9 mouse cellular contexts compared by ENCODE assay signal in genomic region chr9:58281597-58281996, GRCm38 (mm10). TPM values are rescaled to one million over a fixed set of nuclear protein-coding genes. Genes with fewer than 3 reads are reported as not detected.
A peak's percentile ranks its signal among the peaks of the same experiment; 100 is the strongest.
DNase-seq lines count a peak whose midpoint lies in the region; ATAC-seq lines count a peak whose summit lies in the region.
"Had no signal": no experiment of that assay in that cellular context is flagged by ENCODE, and none has a peak within 500 bp of the region (broad histone marks: within the 10 kb centered on the region; RNA-seq: fewer than 3 reads in every experiment).

No protein-coding gene starts in this region.

- H3K27me3 ChIP-seq in forebrain, embryonic 14.5 days (replicated peaks; ENCODE audit: control insufficient read depth, insufficient read depth, low read length), result no peaks in the 10 kb centered on the region
- no peaks in the 10 kb centered on the region for H3K27me3 ChIP-seq in forebrain, embryonic 12.5 days
- H3K27me3 ChIP-seq: neural tube, embryonic 13.5 days had no signal

- H3K27ac ChIP-seq in forebrain, embryonic 14.5 days (ENCODE audit: low read depth, low read length), result no peak overlapping the region
- no peak overlapping the region for H3K27ac ChIP-seq in forebrain, embryonic 12.5 days
- H3K27ac ChIP-seq: neural tube, embryonic 13.5 days had no signal

- H3K4me2 ChIP-seq in forebrain, embryonic 14.5 days (ENCODE audit: low read length), result no peak overlapping the region
- H3K4me2 ChIP-seq in forebrain, embryonic 12.5 days, result no peak overlapping the region
- H3K4me2 ChIP-seq: neural tube, embryonic 13.5 days had no signal

- no peak; the same call in 1 of the 2 replicates for ATAC-seq in forebrain, embryonic 14.5 days
- ATAC-seq in forebrain, embryonic 12.5 days (ENCODE audit: low FRiP score), result no peak
- ATAC-seq in megakaryocyte progenitor cell, adult 5-6 weeks (replicated peaks; ENCODE audit: poor library complexity), result peak; percentile 65
- ATAC-seq in megakaryocyte-erythroid progenitor cell, adult 5-6 weeks (replicated peaks; ENCODE audit: low FRiP score, low TSS enrichment, poor library complexity, severe bottlenecking), result no peak

- no peaks in the 10 kb centered on the region for H3K4me1 ChIP-seq in forebrain, embryonic 14.5 days (ENCODE audit: control insufficient read depth, insufficient read depth, low read length)
- no peaks in the 10 kb centered on the region for H3K4me1 ChIP-seq in forebrain, embryonic 12.5 days
- H3K4me1 ChIP-seq: neural tube, embryonic 13.5 days had no signal

- no peak overlapping the region for H3K4me3 ChIP-seq in forebrain, embryonic 14.5 days (ENCODE audit: low read depth, low read length)
- no peak overlapping the region for H3K4me3 ChIP-seq in forebrain, embryonic 12.5 days (replicated peaks)
- H3K4me3 ChIP-seq: neural tube, embryonic 13.5 days had no signal

- H3K36me3 ChIP-seq in forebrain, embryonic 14.5 days (ENCODE audit: control insufficient read depth, insufficient read depth, low read length), result no peaks in the 10 kb centered on the region
- H3K36me3 ChIP-seq in forebrain, embryonic 12.5 days (replicated peaks), result no peaks in the 10 kb centered on the region
- H3K36me3 ChIP-seq: neural tube, embryonic 13.5 days had no signal

- H3K9me3 ChIP-seq in forebrain, embryonic 14.5 days (replicated peaks; ENCODE audit: control insufficient read depth, low read length), result no peaks in the 10 kb centered on the region
- no peaks in the 10 kb centered on the region for H3K9me3 ChIP-seq in forebrain, embryonic 12.5 days
- H3K9me3 ChIP-seq: neural tube, embryonic 13.5 days had no signal

- H3K9ac ChIP-seq in forebrain, embryonic 14.5 days (ENCODE audit: low read length), result no peak overlapping the region
- H3K9ac ChIP-seq in forebrain, embryonic 12.5 days, result no peak overlapping the region
- H3K9ac ChIP-seq: neural tube, embryonic 13.5 days had no signal

- 50% methylated on average over 3 of the region's 3 CpGs for whole genome bisulfite sequencing in forebrain, embryonic 14.5 days
- WGBS in forebrain, embryonic 12.5 days, result 51% methylated on average over 3 of the region's 3 CpGs

- DNase-seq in forebrain, embryonic 14.5 days (ENCODE audit: low spot score), result peak; percentile 52
- peak; percentile 39 for DNase-seq in right cerebral cortex, postnatal 4 days
- DNase-seq in right cerebral cortex, postnatal 10 days (ENCODE audit: low spot score in 2 of 2), result no peak
- DNase-seq in cerebellum, adult 8-10 months, result peak; percentile 29
- no peak for DNase-seq in layer of hippocampus, adult 8-10 months (ENCODE audit: low spot score in 2 of 2)

RNA-seq across cellular contexts. Expression of gene Stoml1, which starts 28.6 kb away (rescaled TPM):
- 75.1 and 81.1 TPM in 2 replicates for polyA plus RNA-seq in forebrain, embryonic 14.5 days (2014; fragmentation: Nextera tagmentation; extraction: Ambion mirVana)
- 52.2 and 53.3 TPM in 2 replicates for polyA plus RNA-seq in forebrain, embryonic 12.5 days (2016; fragmentation: Nextera tagmentation; extraction: Ambion mirVana)
- total RNA-seq in megakaryocyte progenitor cell, adult 5-6 weeks (2015), result 1.9 and 6.7 TPM in 2 replicates
- total RNA-seq in megakaryocyte progenitor cell, adult 5-6 weeks (2017), result 7.3 and 7.9 TPM in 2 replicates
- total RNA-seq in megakaryocyte-erythroid progenitor cell, adult 5-6 weeks (2014; fragmentation: Nextera tagmentation), result 4.7 and 17.9 TPM in 2 replicates
- total RNA-seq in megakaryocyte-erythroid progenitor cell, adult 5-6 weeks (2017), result 3.5 and 5.3 TPM in 2 replicates
- total RNA-seq in layer of hippocampus, adult 8-10 months (2022), result 10 to 100 TPM; 65.2 to 77.4 (median 75.3) TPM

RNA-seq across cellular contexts. Expression of gene Loxl1, which starts 31.4 kb away (rescaled TPM):
- polyA plus RNA-seq in forebrain, embryonic 14.5 days (2014; fragmentation: Nextera tagmentation; extraction: Ambion mirVana), result 9.2 and 11.1 TPM in 2 replicates
- 9.1 and 10.9 TPM in 2 replicates for polyA plus RNA-seq in forebrain, embryonic 12.5 days (2016; fragmentation: Nextera tagmentation; extraction: Ambion mirVana)
- not detected in 2 replicates for total RNA-seq in megakaryocyte progenitor cell, adult 5-6 weeks (2015)
- not detected in 2 replicates for total RNA-seq in megakaryocyte progenitor cell, adult 5-6 weeks (2017)
- total RNA-seq in megakaryocyte-erythroid progenitor cell, adult 5-6 weeks (2014; fragmentation: Nextera tagmentation), result not detected in 2 replicates
- total RNA-seq in megakaryocyte-erythroid progenitor cell, adult 5-6 weeks (2017), result not detected in 2 replicates
- 1 to 10 TPM; 2.6 to 4.2 (median 3.0) TPM for total RNA-seq in layer of hippocampus, adult 8-10 months (2022)

RNA-seq across cellular contexts. Expression of gene Pml, which starts 32.0 kb away (rescaled TPM):
- polyA plus RNA-seq in forebrain, embryonic 14.5 days (2014; fragmentation: Nextera tagmentation; extraction: Ambion mirVana), result 5.3 and 6.0 TPM in 2 replicates
- polyA plus RNA-seq in forebrain, embryonic 12.5 days (2016; fragmentation: Nextera tagmentation; extraction: Ambion mirVana), result 11.1 TPM in 2 replicates
- 32.6 and 41.2 TPM in 2 replicates for total RNA-seq in megakaryocyte progenitor cell, adult 5-6 weeks (2015)
- 13.2 and 14.5 TPM in 2 replicates for total RNA-seq in megakaryocyte progenitor cell, adult 5-6 weeks (2017)
- 126 and 134 TPM in 2 replicates for total RNA-seq in megakaryocyte-erythroid progenitor cell, adult 5-6 weeks (2014; fragmentation: Nextera tagmentation)
- total RNA-seq in megakaryocyte-erythroid progenitor cell, adult 5-6 weeks (2017), result 34.2 and 38.1 TPM in 2 replicates
- total RNA-seq in layer of hippocampus, adult 8-10 months (2022), result 10 to 100 TPM; 13.2 to 19.0 (median 15.6) TPM

Comparison
In these comparisons a context has a peak if more than half of its experiments do, and no peak if none do; other contexts are left out.
1. DNase-seq: peak in forebrain, embryonic 14.5 days (single experiment), right cerebral cortex, postnatal 4 days (single experiment) and cerebellum, adult 8-10 months (single experiment); none in right cerebral cortex, postnatal 10 days (0 of 2) and layer of hippocampus, adult 8-10 months (0 of 2).